Comparison of ENCODE assay signal across 17 mouse cellular contexts in genomic region chr6:136431169-136431895, GRCm38 (mm10). TPM values are rescaled to one million over a fixed set of nuclear protein-coding genes. Genes with fewer than 3 reads are reported as not detected.
DNase-seq lines count a peak whose midpoint lies in the region; ATAC-seq lines count a peak whose summit lies in the region.
"Had no signal": no experiment of that assay in that cellular context is flagged by ENCODE, and none has a peak within 500 bp of the region (broad histone marks: within the 10 kb centered on the region; RNA-seq: fewer than 3 reads in every experiment).

No protein-coding gene starts in this region.

- intact Hi-C loops in left cerebral cortex, postnatal 4 days (cut with DNase I), result no loop called here
- intact Hi-C loops in left cerebral cortex, postnatal 10 days (cut with DNase I), result no loop called here

- 0 out of 2 replicates have a peak overlapping the region, but pooled peaks have one; percentile 11 for H3K27ac ChIP-seq in forebrain, embryonic 10.5 days
- no peak overlapping the region for H3K27ac ChIP-seq in forebrain, embryonic 15.5 days (replicated peaks)
- no peak overlapping the region for H3K27ac ChIP-seq in liver, embryonic 11.5 days (ENCODE audit: low read depth, low read length)
- H3K27ac ChIP-seq: embryonic facial prominence, embryonic 15.5 days; heart, embryonic 15.5 days; liver, embryonic 13.5 days; neural tube, embryonic 12.5 days had no signal

- H3K9me3 ChIP-seq in forebrain, embryonic 10.5 days, result no peaks in the 10 kb centered on the region
- H3K9me3 ChIP-seq in forebrain, embryonic 15.5 days, result no peaks in the 10 kb centered on the region
- H3K9me3 ChIP-seq in liver, embryonic 11.5 days (ENCODE audit: control insufficient read depth, low read length), result no peaks in the 10 kb centered on the region
- H3K9me3 ChIP-seq: embryonic facial prominence, embryonic 15.5 days; heart, embryonic 15.5 days; liver, embryonic 13.5 days; neural tube, embryonic 12.5 days had no signal

- H3K27me3 ChIP-seq in forebrain, embryonic 10.5 days (ENCODE audit: poor library complexity, severe bottlenecking), result no peaks in the 10 kb centered on the region
- H3K27me3 ChIP-seq in forebrain, embryonic 15.5 days, result no peaks in the 10 kb centered on the region
- H3K27me3 ChIP-seq in liver, embryonic 11.5 days (replicated peaks; ENCODE audit: control insufficient read depth, insufficient read depth, low read length), result no peaks in the 10 kb centered on the region
- H3K27me3 ChIP-seq: embryonic facial prominence, embryonic 15.5 days; heart, embryonic 15.5 days; liver, embryonic 13.5 days; neural tube, embryonic 12.5 days had no signal

- no peak overlapping the region for H3K4me3 ChIP-seq in forebrain, embryonic 10.5 days
- H3K4me3 ChIP-seq in forebrain, embryonic 15.5 days, result no peak overlapping the region
- no peak overlapping the region for H3K4me3 ChIP-seq in liver, embryonic 11.5 days (ENCODE audit: low read depth, low read length)
- H3K4me3 ChIP-seq: embryonic facial prominence, embryonic 15.5 days; heart, embryonic 15.5 days; liver, embryonic 13.5 days; neural tube, embryonic 12.5 days had no signal

- no peak for ATAC-seq in forebrain, embryonic 15.5 days (replicated peaks)
- no peak for ATAC-seq in liver, embryonic 11.5 days (replicated peaks; ENCODE audit: low FRiP score)

- H3K9ac ChIP-seq in forebrain, embryonic 15.5 days (replicated peaks), result no peak overlapping the region
- no peak overlapping the region for H3K9ac ChIP-seq in liver, embryonic 11.5 days (ENCODE audit: low read depth, low read length)
- H3K9ac ChIP-seq: embryonic facial prominence, embryonic 15.5 days; heart, embryonic 15.5 days; liver, embryonic 13.5 days; neural tube, embryonic 12.5 days had no signal

- H3K4me1 ChIP-seq in forebrain, embryonic 10.5 days, result 0 out of 2 replicates have a peak, but pooled peaks cover 2% of the 10 kb centered on the region
- H3K4me1 ChIP-seq in forebrain, embryonic 15.5 days, result peaks cover 7% of the 10 kb centered on the region; the same call in 1 of the 2 replicates
- no peaks in the 10 kb centered on the region for H3K4me1 ChIP-seq in liver, embryonic 11.5 days (replicated peaks; ENCODE audit: control insufficient read depth, insufficient read depth, low read length)
- H3K4me1 ChIP-seq: neural tube, embryonic 12.5 days had no signal

- 60% methylated on average over 10 of the region's 10 CpGs for WGBS in forebrain, embryonic 10.5 days
- WGBS in forebrain, embryonic 15.5 days, result 52% methylated on average over 10 of the region's 10 CpGs
- 47% methylated on average over 10 of the region's 10 CpGs for WGBS in liver, embryonic 11.5 days

- no peak for DNase-seq in forebrain, embryonic 10.5 days (ENCODE audit: extremely low spot score, low spot score)
- DNase-seq in left cerebral cortex, postnatal 4 days, result peak; percentile 11
- DNase-seq in left cerebral cortex, postnatal 10 days (ENCODE audit: extremely low spot score in 1 of 2, low spot score in 2 of 2), result no peak
- peak; percentile 54 for DNase-seq in CD4-positive, CD25-positive, alpha-beta regulatory T cell, adult 2 months (ENCODE audit: low read depth, low spot score)
- peak; percentile 43 for DNase-seq in induced T-regulatory cell, adult 2 months (ENCODE audit: low read depth)
- no peak for DNase-seq in liver, embryonic 11.5 days (ENCODE audit: low spot score)
- DNase-seq in frontal cortex, postnatal 10 days (ENCODE audit: low spot score in 2 of 2), result no peak
- DNase-seq: B cell, adult 2 months; cerebellum, adult 9-11 months; kidney, adult 2 months; liver, embryonic 13.5 days had no signal

- no peaks in the 10 kb centered on the region for H3K36me3 ChIP-seq in forebrain, embryonic 10.5 days (replicated peaks)
- no peaks in the 10 kb centered on the region for H3K36me3 ChIP-seq in forebrain, embryonic 15.5 days
- no peaks in the 10 kb centered on the region for H3K36me3 ChIP-seq in liver, embryonic 11.5 days (ENCODE audit: control insufficient read depth, insufficient read depth, low read length)
- H3K36me3 ChIP-seq: embryonic facial prominence, embryonic 15.5 days; heart, embryonic 15.5 days; liver, embryonic 13.5 days; neural tube, embryonic 12.5 days had no signal

- H3K4me2 ChIP-seq in forebrain, embryonic 15.5 days (replicated peaks), result no peak overlapping the region
- H3K4me2 ChIP-seq in liver, embryonic 11.5 days, result no peak overlapping the region
- H3K4me2 ChIP-seq: embryonic facial prominence, embryonic 15.5 days; heart, embryonic 15.5 days; liver, embryonic 13.5 days; neural tube, embryonic 12.5 days had no signal

RNA-seq across cellular contexts. Expression of gene E330021D16Rik, which starts 16.0 kb away (rescaled TPM):
- polyA plus RNA-seq in forebrain, embryonic 10.5 days (2016; fragmentation: Nextera tagmentation; extraction: Ambion mirVana), result not detected in 2 replicates
- polyA plus RNA-seq in forebrain, embryonic 15.5 days (2015; fragmentation: Nextera tagmentation; extraction: Ambion mirVana), result not detected in 2 replicates
- total RNA-seq in left cerebral cortex, postnatal 4 days (2021), result not detected
- total RNA-seq in left cerebral cortex, postnatal 10 days (2021), result not detected
- polyA plus RNA-seq in liver, embryonic 11.5 days (2014; fragmentation: Nextera tagmentation; extraction: Ambion mirVana), result not detected in 2 replicates
- total RNA-seq: layer of hippocampus, postnatal 25 days had no signal
- polyA plus RNA-seq: embryonic facial prominence, embryonic 15.5 days; frontal cortex, adult 2 months; heart, embryonic 15.5 days; liver, embryonic 13.5 days; neural tube, embryonic 12.5 days had no signal

Comparison
In these comparisons a context has a peak if more than half of its experiments do, and no peak if none do; other contexts are left out.
1. DNase-seq: peak in left cerebral cortex, postnatal 4 days (single experiment), CD4-positive, CD25-positive, alpha-beta regulatory T cell, adult 2 months (single experiment) and induced T-regulatory cell, adult 2 months (single experiment); none in forebrain, embryonic 10.5 days (single experiment), left cerebral cortex, postnatal 10 days (0 of 2), liver, embryonic 11.5 days (single experiment) and frontal cortex, postnatal 10 days (0 of 2).